Mouse (Mus musculus) heart, adult 2 months (tissue): Measurements from ENCODE around the gene Arrdc2.

Experiments
- CTCF ChIP-seq: fragments of 200-600 bp; IDR thresholded peaks from 2 replicates; pipeline ENCODE4 v1.8.1; 2022; ENCODE audit warnings: antibody characterized with exemption, mild to moderate bottlenecking, moderate library complexity
- EP300 ChIP-seq: fragments of 200-500 bp; IDR thresholded peaks from 2 replicates; pipeline ENCODE4 v1.6.1; 2011; ENCODE audit warnings: low read depth, low read length, control low read depth; ENCODE audit not compliant: insufficient read depth
- POLR2A ChIP-seq: fragments of 200-500 bp; IDR thresholded peaks from 2 replicates; pipeline ENCODE4 v1.6.1; 2011; ENCODE audit warnings: mild to moderate bottlenecking, low read depth, low read length, control low read depth; ENCODE audit not compliant: insufficient read depth

- TF ChIP-seq CTCF, result no peak
- TF ChIP-seq POLR2A, result no peak
- no peak for TF ChIP-seq EP300
Observed at GRCm38 (mm10) chr8:70812885-70813284, 26.6 kb downstream of the Arrdc2 start.
